Mouse (Mus musculus) heart, postnatal 0 days (tissue): ENCODE data around the gene Amhr2.
A peak's percentile ranks its signal among the peaks of the same experiment; 100 is the strongest.

Experiments used
- CTCF ChIP-seq: IDR thresholded peaks from 2 replicates; pipeline ENCODE4 v1.5.1; 2016; ENCODE audit warnings: antibody characterized with exemption, control low read depth, low read depth
- EP300 ChIP-seq: IDR thresholded peaks from 2 replicates; pipeline ENCODE4 v1.6.1; 2016; ENCODE audit warnings: antibody characterized with exemption, low read depth

DNA sequence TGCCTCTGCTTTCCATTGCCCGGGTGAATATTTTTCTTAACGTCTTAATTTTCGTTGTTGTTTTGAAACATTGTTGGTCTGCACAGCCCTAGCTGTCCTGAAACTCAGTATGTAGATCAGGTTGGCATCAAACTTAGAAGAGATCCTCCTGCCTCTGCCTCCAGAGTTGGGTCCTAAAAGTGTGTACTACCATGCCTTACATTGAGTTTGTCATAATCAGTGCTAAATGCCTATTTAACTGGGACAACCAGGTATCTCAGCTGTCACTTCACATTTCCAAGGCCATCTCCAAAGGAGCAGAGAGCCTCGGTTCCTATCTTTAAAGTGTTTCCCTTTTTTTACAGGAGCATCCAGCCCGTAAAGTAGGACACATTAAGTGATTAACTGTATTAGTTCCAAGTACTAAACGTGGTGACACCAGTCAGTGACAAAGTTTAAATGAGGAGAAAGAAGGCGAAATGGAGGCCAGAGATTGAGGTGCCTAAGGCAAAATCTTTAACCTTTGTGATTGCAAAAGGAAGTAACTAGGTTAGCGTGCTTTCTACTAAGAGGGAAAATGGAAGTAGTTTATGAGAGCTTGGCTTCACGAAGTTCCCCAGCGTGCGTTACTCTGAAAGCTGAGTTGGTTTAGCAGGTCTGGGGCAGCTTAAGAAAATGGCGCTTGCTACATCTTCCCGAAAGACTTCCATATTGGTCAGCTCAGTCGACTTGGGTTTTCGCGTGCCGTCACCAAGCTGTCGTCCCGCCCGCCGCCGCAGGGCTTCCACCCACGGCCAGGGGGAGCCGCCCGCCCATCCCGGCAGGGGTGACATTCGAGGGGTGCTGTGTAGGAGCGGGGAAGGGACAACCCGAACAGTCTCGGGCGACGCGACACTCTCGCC lies 40.3 kb upstream of the Amhr2 start:
- TF ChIP-seq CTCF (peak; percentile 55), EP300 (peak; percentile 48; the same call in 1 of the 2 replicates)
